Mouse (Mus musculus) liver, embryonic 18 days (tissue): ENCODE measurements around the gene Eif2b1. TPM values are rescaled to one million over a fixed set of nuclear protein-coding genes. Genes with fewer than 3 reads are reported as not detected.

ENCODE experiments used
- polyA plus RNA-seq: library from polyadenylated mRNA; depleted of rRNA; stranded (reverse); fragments of >200 nt; gene quantifications from 2 replicates; pipeline ENCODE4 v1.2.3, GENCODE M21; 2012; rRNA removed

Gene Eif2b1
- polyA plus RNA-seq: 16.0 and 17.2 TPM in 2 replicates

GRCm38 (mm10) chr5:124578633-124579317, at the start of gene Eif2b1, which contains the start of gene Gtf2h3:
Gene Eif2b1, minus strand, starts transcription at chr5:124579131.
Gene Gtf2h3, plus strand, starts transcription at chr5:124579140.

GRCm38 (mm10) chr5:124552558-124553307, 26.2 kb downstream of the Eif2b1 start, which contains the start of gene Ddx55:
Gene Ddx55, plus strand, starts transcription at chr5:124552864.

GRCm38 (mm10) chr5:124540383-124540786, 38.5 kb downstream of the Eif2b1 start, which contains the start of gene Tmed2:
Gene Tmed2, plus strand, starts transcription at chr5:124540695.

GRCm38 (mm10) chr5:124530655-124531582, 48.0 kb downstream of the Eif2b1 start, which contains the start of gene Rilpl1:
Gene Rilpl1, minus strand, starts transcription at chr5:124531391.

Other genes with a start within 250 kb of the Eif2b1 start
- 53.1 and 56.8 TPM in 2 replicates for gene Cdk2ap1, start 216.0 kb downstream of the Eif2b1 start, polyA plus RNA-seq
- gene Sbno1, start 153.1 kb downstream of the Eif2b1 start, polyA plus RNA-seq: 12.7 and 13.0 TPM in 2 replicates
- gene Kmt5a, start 139.2 kb downstream of the Eif2b1 start, polyA plus RNA-seq: 36.2 and 44.3 TPM in 2 replicates
- 13.1 and 15.8 TPM in 2 replicates for gene Rilpl2, start 100.8 kb downstream of the Eif2b1 start, polyA plus RNA-seq
- gene Snrnp35, start 96.0 kb downstream of the Eif2b1 start, polyA plus RNA-seq: 4.4 and 4.9 TPM in 2 replicates
- gene Rilpl1, start 47.7 kb downstream of the Eif2b1 start, polyA plus RNA-seq: 2.2 and 2.7 TPM in 2 replicates
- 122 and 129 TPM in 2 replicates for gene Tmed2, start 38.4 kb downstream of the Eif2b1 start, polyA plus RNA-seq
- gene Ddx55, start 26.3 kb downstream of the Eif2b1 start, polyA plus RNA-seq: 4.7 and 5.0 TPM in 2 replicates
- gene Gtf2h3, start within 50 bp of the Eif2b1 start, polyA plus RNA-seq: 17.4 and 18.2 TPM in 2 replicates
- gene Atp6v0a2, start 49.4 kb upstream of the Eif2b1 start, polyA plus RNA-seq: 5.9 and 6.5 TPM in 2 replicates
- 0.01 TPM in 2 replicates for gene Dnah10, start 146.0 kb upstream of the Eif2b1 start, polyA plus RNA-seq